Mouse (Mus musculus) heart, postnatal 0 days (tissue): ENCODE data around the gene Angptl4.

Source experiments
- CTCF ChIP-seq: IDR thresholded peaks from 2 replicates; pipeline ENCODE4 v1.5.1; 2016; ENCODE audit warnings: antibody characterized with exemption, control low read depth, low read depth
- EP300 ChIP-seq: IDR thresholded peaks from 2 replicates; pipeline ENCODE4 v1.6.1; 2016; ENCODE audit warnings: antibody characterized with exemption, low read depth

DNA sequence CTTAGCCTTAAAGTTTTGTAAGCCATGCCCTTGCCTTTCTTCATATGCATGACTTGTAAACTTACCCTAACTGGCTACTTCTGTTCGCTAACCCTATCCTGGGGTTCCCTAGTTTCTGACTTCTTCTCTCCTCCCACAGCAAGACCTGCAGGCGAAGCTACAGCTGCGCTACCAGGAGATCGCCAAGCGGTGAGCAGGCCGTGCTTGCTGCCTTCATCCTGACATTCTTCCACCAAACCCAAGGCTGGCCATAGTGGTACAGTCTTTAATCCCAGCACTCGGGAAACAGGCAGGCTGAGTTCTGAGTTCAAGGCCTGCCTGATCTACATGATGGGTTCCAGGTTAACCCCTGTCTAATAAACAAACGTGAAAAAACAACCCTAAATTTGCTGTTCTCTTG lies 43.8 kb upstream of the Angptl4 start:
- no peak for TF ChIP-seq CTCF
- TF ChIP-seq EP300 = no peak
